Mouse (Mus musculus): ENCODE measurements around the gene Ndp. TPM values are rescaled to one million over a fixed set of nuclear protein-coding genes. Genes with fewer than 3 reads are reported as not detected.

The Ndp gene
- polyA plus RNA-seq, 1 experiment: not detected

DNA sequence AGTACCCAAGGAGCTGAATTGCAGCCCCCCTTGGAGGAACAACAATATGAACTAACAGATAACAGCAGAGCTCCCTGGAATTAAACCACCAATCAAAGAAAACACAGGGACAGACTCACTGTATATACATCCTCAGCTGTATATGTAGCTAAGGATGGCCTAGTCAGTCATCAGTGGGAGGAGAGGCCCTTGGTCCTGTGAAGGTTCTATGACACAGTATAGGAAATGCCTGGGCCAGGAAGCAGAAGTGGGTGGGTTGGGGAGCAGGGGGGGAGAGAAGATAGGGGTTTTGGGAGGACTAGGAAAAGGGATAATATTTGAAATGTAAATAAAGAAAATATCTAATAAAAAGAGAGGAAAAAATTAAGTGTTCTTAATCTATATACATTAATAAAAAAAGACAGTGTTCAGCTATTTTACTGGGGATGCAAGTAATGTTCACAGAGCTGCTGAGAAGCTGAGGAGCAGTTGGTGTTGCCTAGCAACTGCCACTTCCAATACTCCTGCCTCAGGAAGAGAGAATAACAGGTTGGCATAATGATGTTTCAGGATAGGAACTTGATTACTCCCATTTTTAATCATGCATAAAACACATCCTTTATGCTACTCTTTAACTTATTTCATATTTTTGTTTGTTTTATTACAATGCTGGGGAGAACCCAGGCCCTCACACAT lies 43.8 kb downstream of the Ndp start:
- Histone ChIP-seq H3K4me1 (ENCODE audit: control insufficient read depth) (no peaks in the 10 kb centered on the region), H3K27me3 (ENCODE audit: control insufficient read depth) (no peaks in the 10 kb centered on the region), H3K9me3 (ENCODE audit: control insufficient read depth, low read length) (no peaks in the 10 kb centered on the region), H3K36me3 (ENCODE audit: control insufficient read depth) (no peaks in the 10 kb centered on the region), H3K4me3 (replicated peaks) (no peak overlapping the region)
- TF ChIP-seq GATA1 (IDR thresholded peaks at IDR 0.05; ENCODE audit: low read length): no peak
- TF ChIP-seq TAL1 (IDR thresholded peaks at IDR 0.05; ENCODE audit: low read length): no peak

- no peak for TF ChIP-seq GATA1 (IDR thresholded peaks at IDR 0.05; ENCODE audit: low read length)
- TF ChIP-seq TAL1 (IDR thresholded peaks at IDR 0.05; ENCODE audit: low read length): no peak
- Histone ChIP-seq H3K4me1 (ENCODE audit: control insufficient read depth) (no peaks in the 10 kb centered on the region), H3K27me3 (ENCODE audit: control insufficient read depth) (no peaks in the 10 kb centered on the region), H3K36me3 (ENCODE audit: control insufficient read depth) (no peaks in the 10 kb centered on the region), H3K9me3 (ENCODE audit: control insufficient read depth, low read length) (no peaks in the 10 kb centered on the region), H3K4me3 (replicated peaks) (no peak overlapping the region)
Measured at GRCm38 (mm10) chrX:16860244-16860643, 51.3 kb downstream of the Ndp start.

GRCm38 (mm10) chrX:16846034-16846433 lies 65.5 kb downstream of the Ndp start:
- no peaks in the 10 kb centered on the region for H3K36me3 ChIP-seq (ENCODE audit: control insufficient read depth)

DNA sequence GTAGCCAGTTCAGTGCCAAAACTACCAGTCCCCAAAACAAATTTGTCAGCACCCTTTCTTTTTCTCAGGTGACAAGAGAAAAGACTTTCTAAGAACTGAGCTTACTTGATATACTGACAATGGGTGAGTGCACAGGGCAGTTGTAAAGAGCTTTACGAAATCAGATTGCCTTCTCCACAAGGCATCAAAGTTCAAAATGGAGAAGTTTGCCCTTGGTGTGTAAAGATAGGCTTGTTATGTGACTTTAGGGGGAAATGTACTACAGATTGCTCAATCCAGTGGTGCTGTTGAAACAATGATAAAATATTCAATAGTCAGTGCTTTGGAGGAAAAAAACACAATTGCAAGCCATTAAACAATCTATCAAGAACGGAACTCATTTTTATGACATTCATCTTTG lies 70.1 kb downstream of the Ndp start:
- TF ChIP-seq TAL1 (IDR thresholded peaks at IDR 0.05; ENCODE audit: low read length) (no peak), GATA1 (IDR thresholded peaks at IDR 0.05; ENCODE audit: low read length) (no peak)
- no peaks in the 10 kb centered on the region for H3K4me1 ChIP-seq (ENCODE audit: control insufficient read depth)
- H3K9me3 ChIP-seq (ENCODE audit: control insufficient read depth, low read length): no peaks in the 10 kb centered on the region
- no peaks in the 10 kb centered on the region for H3K36me3 ChIP-seq (ENCODE audit: control insufficient read depth)
- no peak overlapping the region for H3K4me3 ChIP-seq (replicated peaks)
- H3K27me3 ChIP-seq (ENCODE audit: control insufficient read depth): no peaks in the 10 kb centered on the region

More at GRCm38 (mm10) chrX:16846034-16846433, 65.5 kb downstream of the Ndp start:
- Histone ChIP-seq H3K4me3 (replicated peaks) (no peak overlapping the region), H3K27me3 (ENCODE audit: control insufficient read depth) (no peaks in the 10 kb centered on the region), H3K4me1 (ENCODE audit: control insufficient read depth) (no peaks in the 10 kb centered on the region), H3K9me3 (ENCODE audit: control insufficient read depth, low read length) (no peaks in the 10 kb centered on the region)
- no peak for TF ChIP-seq TAL1 (IDR thresholded peaks at IDR 0.05; ENCODE audit: low read length)
- TF ChIP-seq GATA1 (IDR thresholded peaks at IDR 0.05; ENCODE audit: low read length): no peak

DNA sequence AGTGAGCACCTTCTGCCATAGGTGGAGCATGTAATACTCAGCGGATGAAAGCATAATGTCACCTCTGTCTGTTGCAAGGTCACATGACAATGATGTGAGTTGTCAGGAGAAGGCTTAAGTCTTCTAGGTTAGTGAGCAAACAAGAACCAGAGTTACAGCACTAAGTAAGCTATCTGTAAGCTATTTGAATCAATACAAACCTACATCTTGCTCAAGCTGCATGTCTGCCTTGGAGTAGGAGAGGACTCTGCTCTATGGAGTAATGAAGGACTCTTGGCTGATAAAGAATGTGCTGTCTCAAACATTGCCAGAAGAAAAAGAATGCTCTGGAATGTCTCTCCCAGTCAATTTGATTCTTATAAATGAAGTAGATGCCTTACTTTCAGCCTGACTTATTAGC lies 74.3 kb downstream of the Ndp start:
- Histone ChIP-seq H3K27me3 (ENCODE audit: control insufficient read depth) (no peaks in the 10 kb centered on the region), H3K4me3 (replicated peaks) (no peak overlapping the region), H3K4me1 (ENCODE audit: control insufficient read depth) (no peaks in the 10 kb centered on the region), H3K36me3 (ENCODE audit: control insufficient read depth) (no peaks in the 10 kb centered on the region), H3K9me3 (ENCODE audit: control insufficient read depth, low read length) (no peaks in the 10 kb centered on the region)
- TF ChIP-seq GATA1 (IDR thresholded peaks at IDR 0.05; ENCODE audit: low read length) (no peak), TAL1 (IDR thresholded peaks at IDR 0.05; ENCODE audit: low read length) (no peak)

GRCm38 (mm10) chrX:16836488-16837082 lies 75.0 kb downstream of the Ndp start:
- Histone ChIP-seq H3K36me3 (ENCODE audit: control insufficient read depth) (no peaks in the 10 kb centered on the region), H3K4me1 (ENCODE audit: control insufficient read depth) (no peaks in the 10 kb centered on the region), H3K9me3 (ENCODE audit: control insufficient read depth, low read length) (no peaks in the 10 kb centered on the region), H3K27me3 (ENCODE audit: control insufficient read depth) (no peaks in the 10 kb centered on the region), H3K4me3 (replicated peaks) (no peak overlapping the region)
- no peak for TF ChIP-seq GATA1 (IDR thresholded peaks at IDR 0.05; ENCODE audit: low read length)
- TF ChIP-seq TAL1 (IDR thresholded peaks at IDR 0.05; ENCODE audit: low read length): no peak

Other genes starting within 250 kb of the Ndp start
- 0.02 TPM in 2 replicates for gene Maob, start 94.4 kb downstream of the Ndp start, polyA plus RNA-seq (2012)

All from erythroblast, embryonic 14.5 days (primary cell).